Mouse (Mus musculus): Measurements from ENCODE around the gene Catsperz.
A peak's percentile ranks its signal among the peaks of the same experiment; 100 is the strongest.

Gene Catsperz

GRCm38 (mm10) chr19:6942764-6943163 lies 17.6 kb upstream of the Catsperz start:
- no peak for DNase-seq

DNA sequence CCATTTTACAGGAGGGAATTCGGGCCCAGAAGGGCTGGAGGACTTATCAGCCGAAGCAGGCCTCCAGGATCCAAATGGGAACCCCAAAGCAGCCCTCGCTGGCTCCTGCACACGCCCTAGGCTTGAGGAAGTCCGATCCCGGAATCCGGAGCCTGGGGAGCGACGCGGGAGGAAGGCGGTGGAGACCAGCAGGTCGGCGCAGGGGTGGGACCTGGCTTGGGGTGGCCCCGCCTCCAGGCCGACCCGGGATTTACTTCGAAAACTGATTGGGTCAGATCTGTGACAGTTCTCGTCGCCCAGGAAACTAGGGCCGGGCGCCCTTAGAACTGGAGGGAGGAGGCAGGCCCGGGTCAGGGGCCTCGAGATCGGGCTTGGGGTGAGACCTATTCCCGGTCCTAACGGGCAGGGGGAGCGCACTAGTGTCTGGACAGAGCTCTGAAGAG lies 17.1 kb upstream of the Catsperz start, which contains the start of gene Gpr137:
TSS of gene Gpr137 (minus strand) at position 232 of the 443 bp plus-strand sequence.
- DNase-seq: peak; percentile 92 to 95

GRCm38 (mm10) chr19:6941372-6942248 lies 16.4 kb upstream of the Catsperz start, which contains the start of gene Bad:
TSS of gene Bad (plus strand) at chr19:6941861.
- DNase-seq: peak; percentile 96 to 98

DNA sequence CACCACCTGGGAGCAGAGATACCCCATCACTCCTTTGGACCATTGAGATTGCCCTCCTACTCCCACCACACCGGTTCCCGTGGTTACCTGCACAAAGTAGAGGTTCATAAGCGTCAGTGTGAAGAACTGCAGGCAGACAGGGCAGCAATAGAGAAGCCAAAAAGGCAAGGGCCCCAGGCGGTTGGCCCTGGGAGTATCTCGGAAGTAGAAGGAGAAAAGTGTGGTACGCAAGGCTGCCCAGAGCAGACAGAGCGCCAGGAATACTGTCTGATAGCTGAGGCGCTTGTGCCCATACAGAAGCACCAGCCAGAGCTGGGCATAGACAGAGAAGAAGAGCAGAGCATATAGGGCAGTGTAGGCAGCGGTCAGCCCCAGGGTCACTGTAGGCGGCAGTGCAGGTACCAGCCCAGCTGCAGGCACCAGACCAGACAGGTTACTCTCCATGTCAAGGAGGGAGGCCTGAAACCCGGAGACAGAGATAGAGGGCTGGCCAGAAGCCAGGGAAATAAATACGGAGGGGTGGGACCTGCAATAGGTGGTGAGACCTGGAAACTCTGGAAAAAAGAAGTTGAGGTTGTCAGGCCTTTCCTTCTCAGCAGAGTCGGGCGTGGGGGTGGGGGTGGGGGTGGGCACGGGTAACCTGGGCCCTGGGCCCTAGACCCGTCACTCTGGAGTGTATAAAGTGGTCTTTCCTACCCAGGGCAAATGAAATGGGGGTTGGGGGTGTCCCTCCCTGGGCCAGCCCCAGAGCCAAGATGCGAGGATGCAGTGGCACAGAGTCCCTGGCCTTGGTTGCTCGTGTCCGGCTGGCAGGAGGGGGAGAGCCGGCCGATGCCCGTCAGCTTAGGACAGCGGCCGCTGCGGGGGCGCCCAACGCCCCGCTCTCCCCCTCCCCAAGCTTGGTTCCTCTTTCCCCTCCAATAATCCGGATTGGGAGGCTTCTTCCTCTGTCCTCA lies 15.5 kb upstream of the Catsperz start:
- peak in 1 of 2 experiments; percentile 52 for DNase-seq

DNA sequence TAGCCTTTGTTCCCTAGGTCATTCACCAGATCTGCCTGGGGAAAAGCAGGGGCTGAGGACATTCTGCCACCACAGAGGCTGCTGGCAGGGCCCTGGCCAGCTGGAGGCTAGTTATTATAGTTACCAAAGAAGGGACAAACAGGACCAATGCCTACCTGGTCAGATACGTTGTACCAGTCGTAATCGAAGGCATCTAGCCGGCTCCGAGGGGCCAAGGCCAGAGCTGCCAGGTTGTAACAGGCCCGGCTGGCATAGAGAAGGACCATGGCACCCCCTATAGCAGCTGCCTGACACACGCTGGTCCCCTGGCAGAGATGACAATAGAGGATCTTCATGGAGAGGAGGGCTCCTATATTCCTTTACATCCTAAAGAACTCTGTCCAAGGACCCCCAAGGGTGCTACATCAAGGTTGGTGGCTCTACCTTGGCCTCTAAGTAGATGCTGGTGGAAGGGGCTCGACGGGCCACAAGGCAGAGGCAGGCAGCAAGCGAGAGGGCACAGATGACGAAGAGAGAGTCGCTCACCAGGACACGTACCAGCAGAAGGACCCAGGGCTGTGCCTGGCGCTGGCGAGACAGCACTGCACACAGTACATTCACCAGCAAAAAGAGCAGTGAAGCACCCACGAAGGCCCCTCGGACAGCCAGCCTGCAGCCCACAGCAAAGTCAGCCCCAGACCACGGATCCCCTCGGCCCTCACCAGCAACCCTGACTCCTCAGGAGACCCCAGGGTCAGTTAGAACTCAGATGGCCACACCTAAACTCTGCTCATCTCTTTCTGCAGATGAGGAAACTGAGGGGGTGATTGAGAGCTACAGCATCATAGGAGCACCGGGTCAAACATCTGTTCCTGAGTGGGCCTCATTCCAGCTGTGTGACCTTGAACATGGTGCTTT lies 14.2 kb upstream of the Catsperz start:
- peak; percentile 49 to 51 for DNase-seq

- DNase-seq: peak; percentile 76 to 79
Measured at GRCm38 (mm10) chr19:6937541-6938465, 12.6 kb upstream of the Catsperz start.

- DNase-seq: peak; percentile 48 to 67
Measured at GRCm38 (mm10) chr19:6936299-6936698, 11.1 kb upstream of the Catsperz start.

- DNase-seq: peak; percentile 32 to 65
Measured at GRCm38 (mm10) chr19:6934195-6934977, 9.2 kb upstream of the Catsperz start, which contains the start of gene Kcnk4. TSS of gene Kcnk4 (minus strand) at chr19:6934515.

DNA sequence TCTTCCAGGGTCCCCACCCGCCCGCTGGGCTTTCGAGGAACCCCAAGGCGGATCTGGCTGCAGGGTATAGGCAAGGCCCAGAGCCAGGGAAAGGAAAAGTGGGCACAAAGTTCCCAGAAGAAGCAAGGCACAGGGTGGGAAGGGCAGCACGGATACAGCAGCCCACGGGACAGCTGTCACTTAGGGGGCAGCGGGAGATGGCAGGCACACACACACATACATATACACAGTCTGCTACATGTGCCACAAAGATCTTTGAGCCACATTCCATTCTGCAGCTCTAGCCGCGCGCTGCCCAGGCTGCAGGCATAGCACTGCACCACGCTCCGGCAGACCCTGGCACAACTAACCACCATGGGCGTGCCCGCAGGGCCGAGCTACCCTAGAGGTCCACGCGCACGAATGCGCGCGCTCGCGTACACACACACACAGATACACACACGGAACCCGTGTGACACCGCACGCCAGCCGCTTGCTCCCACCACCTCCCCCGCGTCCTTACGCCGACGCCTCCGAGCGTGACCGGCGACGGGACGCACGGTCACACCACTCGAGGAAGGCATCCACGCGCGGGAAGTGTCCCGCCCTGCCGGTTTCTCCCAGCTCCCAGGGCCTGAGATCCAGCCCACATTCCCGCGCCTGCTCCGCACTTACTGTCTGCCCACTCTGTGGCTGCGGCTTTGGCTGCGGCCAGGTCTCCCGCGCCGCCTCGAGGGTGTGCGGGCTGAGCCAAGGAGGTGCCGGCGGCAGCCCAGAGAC lies 8.4 kb upstream of the Catsperz start:
- DNase-seq: peak; percentile 76 to 81

- DNase-seq: no peak
Measured at GRCm38 (mm10) chr19:6933102-6933435, 7.9 kb upstream of the Catsperz start.

DNA sequence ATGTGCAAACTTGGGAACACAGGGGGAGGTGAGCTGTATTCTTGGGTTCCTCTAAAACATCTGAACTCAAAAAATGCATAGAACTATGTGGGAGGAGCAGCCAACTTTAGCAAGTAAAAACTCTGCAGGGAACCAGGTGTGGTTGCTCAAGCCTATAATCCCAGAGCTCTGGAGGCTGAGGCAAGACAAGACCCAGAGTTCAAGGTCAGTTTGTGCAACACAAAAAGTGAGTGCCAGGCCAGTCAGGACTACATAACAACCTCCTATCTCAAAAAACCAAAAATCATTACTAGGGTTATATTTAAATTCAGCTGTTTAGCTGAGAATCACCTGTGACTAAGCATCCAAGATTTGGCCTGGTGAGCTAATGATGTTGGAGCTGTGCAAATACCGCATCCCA lies 6.8 kb upstream of the Catsperz start:
- DNase-seq: no peak

DNA sequence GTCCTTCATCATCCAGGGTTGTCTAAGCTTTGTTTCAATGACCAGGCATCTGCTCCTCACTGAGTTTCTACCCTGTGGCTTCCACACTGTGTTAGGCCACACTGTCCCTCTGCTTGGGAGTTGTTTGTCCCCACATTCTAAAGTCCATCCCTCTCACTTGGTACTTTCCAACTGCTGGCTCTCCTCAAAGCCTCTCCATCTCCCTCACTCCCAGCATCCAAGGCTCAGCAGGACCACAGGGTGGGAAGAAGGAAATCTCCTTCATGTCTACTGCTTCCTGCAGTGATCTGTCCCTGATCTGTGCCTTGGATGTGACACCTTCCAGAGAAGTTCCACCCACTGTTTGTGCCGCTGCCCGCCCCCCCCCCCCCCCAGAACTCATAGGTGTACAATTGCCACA lies 5.8 kb upstream of the Catsperz start:
- DNase-seq: peak in 1 of 2 experiments; percentile 48

DNA sequence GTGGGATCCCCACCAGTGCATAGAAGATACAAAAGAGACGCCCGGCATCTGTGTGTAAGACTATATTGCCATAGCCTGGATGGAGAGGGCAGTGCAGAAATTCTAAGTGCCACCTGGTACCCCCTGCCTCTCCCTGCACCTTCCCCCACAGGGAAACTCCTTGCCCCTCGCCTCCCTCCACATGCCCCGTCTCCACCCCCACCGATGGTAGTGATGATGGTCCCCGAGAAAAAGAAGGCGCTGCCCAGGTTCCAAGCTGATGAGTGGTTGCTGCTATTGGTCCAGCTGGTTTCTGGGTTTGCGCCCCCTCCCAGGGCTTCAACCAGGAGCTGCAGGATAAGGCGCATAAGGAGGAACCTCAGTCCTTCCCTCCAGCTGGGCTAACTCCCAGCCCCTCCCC lies 2.9 kb upstream of the Catsperz start:
- DNase-seq: peak in 1 of 2 experiments; percentile 22

- peak in 1 of 2 experiments; percentile 42 for DNase-seq
Measured at GRCm38 (mm10) chr19:6926559-6927255, 1.5 kb upstream of the Catsperz start.

GRCm38 (mm10) chr19:6925611-6926329 lies 590 bp upstream of the Catsperz start:
- DNase-seq: peak in 1 of 2 experiments; percentile 42

DNA sequence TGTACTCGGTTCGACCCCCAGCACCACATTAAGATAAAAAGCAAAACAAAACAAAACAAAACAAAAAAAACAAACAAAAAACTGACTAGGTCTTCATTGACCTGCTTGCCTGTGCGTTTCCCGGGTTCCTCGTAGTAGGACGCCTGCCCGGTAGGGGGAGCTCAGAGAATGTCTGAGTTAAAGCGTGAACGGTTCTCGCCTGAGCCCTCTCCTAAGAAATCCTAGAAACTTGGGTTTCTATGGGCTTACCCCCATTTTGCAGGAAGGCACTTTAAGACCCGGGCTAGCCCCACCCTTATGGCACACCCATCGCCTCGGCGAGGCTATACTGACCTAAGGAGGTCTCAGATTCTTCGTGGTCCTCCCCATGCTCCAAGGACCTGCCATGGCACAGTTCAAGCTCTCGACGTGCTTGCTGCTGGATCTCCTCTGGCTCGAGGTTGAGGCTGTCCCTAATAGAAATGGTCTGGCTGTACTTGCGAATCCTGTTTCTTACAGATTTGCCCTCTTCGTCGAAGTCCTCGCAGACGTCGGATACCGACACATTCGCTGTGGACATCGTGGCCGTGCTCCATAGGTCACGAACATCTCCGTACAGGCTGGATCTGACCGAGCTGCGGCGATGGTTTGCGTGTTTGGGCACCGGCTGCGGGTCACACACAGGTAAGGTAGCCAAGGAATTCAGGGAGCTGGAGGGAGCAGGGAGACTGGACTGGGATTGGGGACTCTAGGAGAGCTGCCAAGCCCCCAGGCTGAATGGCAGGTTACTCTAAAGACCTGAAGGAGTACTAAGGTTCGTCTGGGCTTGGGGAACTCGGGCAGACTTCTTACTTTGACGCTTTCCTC lies 496 bp downstream of the Catsperz start:
- peak; percentile 93 to 96 for DNase-seq
